Mouse (Mus musculus) heart, adult 2 months (tissue): Measurements from ENCODE around the gene Ttc38.

Experiments
- CTCF ChIP-seq: fragments of 200-600 bp; IDR thresholded peaks from 2 replicates; pipeline ENCODE4 v1.8.1; 2022; ENCODE audit warnings: antibody characterized with exemption, mild to moderate bottlenecking, moderate library complexity
- EP300 ChIP-seq: fragments of 200-500 bp; IDR thresholded peaks from 2 replicates; pipeline ENCODE4 v1.6.1; 2011; ENCODE audit warnings: low read depth, low read length, control low read depth; ENCODE audit not compliant: insufficient read depth
- POLR2A ChIP-seq: fragments of 200-500 bp; IDR thresholded peaks from 2 replicates; pipeline ENCODE4 v1.6.1; 2011; ENCODE audit warnings: mild to moderate bottlenecking, low read depth, low read length, control low read depth; ENCODE audit not compliant: insufficient read depth

- TF ChIP-seq CTCF (0 out of 2 replicates have a peak, but pooled peaks have one; percentile 5), POLR2A (peak; percentile 86), EP300 (0 out of 2 replicates have a peak, but pooled peaks have one; percentile 6)
Observed at GRCm38 (mm10) chr15:85859490-85860031, 27.5 kb downstream of the Ttc38 start, which contains the start of gene Gtse1.
